Comparison of ENCODE assay signal across 30 mouse cellular contexts in genomic region chr10:14459819-14460218, GRCm38 (mm10).
DNase-seq lines count a peak whose midpoint lies in the region; ATAC-seq and TF ChIP-seq lines count a peak whose summit lies in the region.
"Had no signal": no experiment of that assay in that cellular context is flagged by ENCODE, and none has a peak within 500 bp of the region (broad histone marks: within the 10 kb centered on the region; RNA-seq: fewer than 3 reads in every experiment).

No protein-coding gene starts in this region.

- no peak for TF ChIP-seq POLR2A in CH12.LX (IDR thresholded peaks at IDR 0.05; ENCODE audit: low read depth, low read length)

- no peak for TF ChIP-seq RAD21 in CH12.LX (IDR thresholded peaks at IDR 0.05; ENCODE audit: low read depth, low read length)

- H3K4me2 ChIP-seq in heart, embryonic 13.5 days: no peak overlapping the region
- H3K4me2 ChIP-seq in kidney, embryonic 15.5 days: no peak overlapping the region
- peak overlapping the region; percentile 19; the same call in 1 of the 2 replicates for H3K4me2 ChIP-seq in CH12.LX (ENCODE audit: insufficient read depth, low read depth, poor library complexity, severe bottlenecking)
- H3K4me2 ChIP-seq: embryonic facial prominence, embryonic 15.5 days; forebrain, embryonic 12.5 days; hindbrain, embryonic 13.5 days; limb, embryonic 15.5 days; liver, embryonic 13.5 days; midbrain, embryonic 15.5 days; neural tube, embryonic 15.5 days; stomach, embryonic 15.5 days had no signal

- H3K4me3 ChIP-seq in heart, embryonic 13.5 days: no peak overlapping the region
- no peak overlapping the region for H3K4me3 ChIP-seq in kidney, embryonic 15.5 days (replicated peaks)
- no peak overlapping the region for H3K4me3 ChIP-seq in CH12.LX (replicated peaks in 1 of 3; ENCODE audit: low read depth in 2 of 3, low read length in 2 of 3, poor library complexity in 1 of 3)
- H3K4me3 ChIP-seq: embryonic facial prominence, embryonic 10.5 days; embryonic facial prominence, embryonic 15.5 days; forebrain, embryonic 12.5 days; hindbrain, embryonic 13.5 days; limb, embryonic 10.5 days; limb, embryonic 15.5 days; liver, embryonic 13.5 days; midbrain, embryonic 10.5 days; midbrain, embryonic 15.5 days; neural tube, embryonic 15.5 days; stomach, embryonic 15.5 days had no signal

- peak overlapping the region; percentile 59 for H3K27ac ChIP-seq in heart, embryonic 13.5 days (replicated peaks)
- peak overlapping the region; percentile 66; the same call in 1 of the 2 replicates for H3K27ac ChIP-seq in kidney, embryonic 15.5 days
- H3K27ac ChIP-seq in CH12.LX (ENCODE audit: insufficient read depth, low read depth): no peak overlapping the region
- H3K27ac ChIP-seq: embryonic facial prominence, embryonic 10.5 days; embryonic facial prominence, embryonic 15.5 days; forebrain, embryonic 12.5 days; hindbrain, embryonic 13.5 days; limb, embryonic 10.5 days; limb, embryonic 15.5 days; liver, embryonic 13.5 days; macrophage; midbrain, embryonic 10.5 days; midbrain, embryonic 15.5 days; neural tube, embryonic 15.5 days; stomach, embryonic 15.5 days had no signal

- no peak for ATAC-seq in heart, embryonic 13.5 days (ENCODE audit: extremely low read depth, insufficient number of reproducible peaks, low FRiP score, low TSS enrichment)
- no peak for ATAC-seq in kidney, embryonic 15.5 days (replicated peaks; ENCODE audit: low FRiP score)
- ATAC-seq in granulocyte monocyte progenitor cell, adult 5-6 weeks (replicated peaks; ENCODE audit: poor library complexity, severe bottlenecking): peak; percentile 84
- ATAC-seq: activated CD4-positive, CD25-positive, alpha-beta regulatory T cell, adult 4 months; CD4-positive, CD25-positive, alpha-beta regulatory T cell, adult 4 months; forebrain, postnatal 0 days; midbrain, embryonic 15.5 days had no signal

- no peaks in the 10 kb centered on the region for H3K79me2 ChIP-seq in CH12.LX (replicated peaks; ENCODE audit: control insufficient read depth, extremely low read depth, insufficient read depth, poor library complexity, severe bottlenecking)

- in situ Hi-C loops in CH12.LX (cut with MboI; ENCODE audit: low pct_ligation_motif_present, low pct_unique_long_range_greater_than_20kb, low sequenced_read_pairs): no loop called here

- no peak for TF ChIP-seq CTCF in CH12.LX (conservative IDR thresholded peaks at IDR 0.05 in 1 of 2, IDR thresholded peaks at IDR 0.05 in 1 of 2; ENCODE audit: low read depth in 2 of 2, low read length in 2 of 2)

- no peak for TF ChIP-seq EP300 in CH12.LX (IDR thresholded peaks at IDR 0.05; ENCODE audit: low read length)

- H3K27me3 ChIP-seq in heart, embryonic 13.5 days (replicated peaks): no peaks in the 10 kb centered on the region
- H3K27me3 ChIP-seq in kidney, embryonic 15.5 days: no peaks in the 10 kb centered on the region
- no peaks in the 10 kb centered on the region for H3K27me3 ChIP-seq in CH12.LX (replicated peaks)
- H3K27me3 ChIP-seq: embryonic facial prominence, embryonic 15.5 days; forebrain, embryonic 12.5 days; hindbrain, embryonic 13.5 days; limb, embryonic 15.5 days; liver, embryonic 13.5 days; midbrain, embryonic 15.5 days; neural tube, embryonic 15.5 days; stomach, embryonic 15.5 days had no signal

- H3K4me1 ChIP-seq in heart, embryonic 13.5 days: peaks cover 26% of the 10 kb centered on the region
- peaks cover 22% of the 10 kb centered on the region for H3K4me1 ChIP-seq in kidney, embryonic 15.5 days
- peaks cover 0 to 10% of the 10 kb centered on the region in 2 experiments; a peak in 2 of 4 replicates for H3K4me1 ChIP-seq in CH12.LX (ENCODE audit: control insufficient read depth in 1 of 2, insufficient read depth in 2 of 2)
- H3K4me1 ChIP-seq: forebrain, embryonic 12.5 days; hindbrain, embryonic 13.5 days; liver, embryonic 13.5 days; midbrain, embryonic 10.5 days; midbrain, embryonic 15.5 days; neural tube, embryonic 15.5 days; stomach, embryonic 15.5 days had no signal

- no peaks in the 10 kb centered on the region for H3K36me3 ChIP-seq in heart, embryonic 13.5 days
- H3K36me3 ChIP-seq in kidney, embryonic 15.5 days: no peaks in the 10 kb centered on the region
- H3K36me3 ChIP-seq in CH12.LX (replicated peaks in 1 of 2; ENCODE audit: control insufficient read depth in 1 of 2, insufficient read depth in 1 of 2, low read length in 1 of 2): no peaks in the 10 kb centered on the region
- H3K36me3 ChIP-seq: embryonic facial prominence, embryonic 10.5 days; embryonic facial prominence, embryonic 15.5 days; forebrain, embryonic 12.5 days; hindbrain, embryonic 13.5 days; limb, embryonic 10.5 days; limb, embryonic 15.5 days; liver, embryonic 13.5 days; midbrain, embryonic 10.5 days; midbrain, embryonic 15.5 days; neural tube, embryonic 15.5 days; stomach, embryonic 15.5 days had no signal

- no peaks in the 10 kb centered on the region for H3K9me3 ChIP-seq in heart, embryonic 13.5 days
- no peaks in the 10 kb centered on the region for H3K9me3 ChIP-seq in kidney, embryonic 15.5 days (replicated peaks)
- H3K9me3 ChIP-seq in CH12.LX (replicated peaks; ENCODE audit: low read length): no peaks in the 10 kb centered on the region
- H3K9me3 ChIP-seq: embryonic facial prominence, embryonic 10.5 days; embryonic facial prominence, embryonic 15.5 days; forebrain, embryonic 12.5 days; hindbrain, embryonic 13.5 days; limb, embryonic 10.5 days; limb, embryonic 15.5 days; liver, embryonic 13.5 days; midbrain, embryonic 10.5 days; midbrain, embryonic 15.5 days; neural tube, embryonic 15.5 days; stomach, embryonic 15.5 days had no signal

- dilution Hi-C loops in CH12.LX (cut with MboI; ENCODE audit: extremely low pct_ligation_motif_present, extremely low pct_unique_long_range_greater_than_20kb, low sequenced_read_pairs): no loop called here

- 48% methylated on average over 7 of the region's 7 CpGs for WGBS in heart, embryonic 13.5 days
- 86% methylated on average over 7 of the region's 7 CpGs for WGBS in kidney, embryonic 15.5 days

- no peak overlapping the region for H3K9ac ChIP-seq in heart, embryonic 13.5 days
- no peak overlapping the region for H3K9ac ChIP-seq in kidney, embryonic 15.5 days
- H3K9ac ChIP-seq in CH12.LX (ENCODE audit: insufficient read depth, low read depth): no peak overlapping the region
- H3K9ac ChIP-seq: embryonic facial prominence, embryonic 15.5 days; forebrain, embryonic 12.5 days; forebrain, postnatal 0 days; hindbrain, embryonic 13.5 days; limb, embryonic 15.5 days; liver, embryonic 13.5 days; midbrain, embryonic 15.5 days; neural tube, embryonic 15.5 days; stomach, embryonic 15.5 days had no signal

- no peak for DNase-seq in heart, postnatal 10 days
- no peak for DNase-seq in kidney, postnatal 14 days
- no peak for DNase-seq in CH12.LX (ENCODE audit: extremely low read depth)
- DNase-seq in layer of hippocampus, adult 18-20 months (ENCODE audit: low spot score in 2 of 2): no peak
- DNase-seq: adrenal gland, adult 8-10 months; cerebellum, adult 8-10 months; cerebellum, postnatal 25 days; forebrain, postnatal 0 days; heart, postnatal 4 days; layer of hippocampus, adult 9-11 months; liver, embryonic 13.5 days; lung, adult 18-20 months; retina, postnatal 1 day; right cerebral cortex, postnatal 25 days had no signal

- intact Hi-C loops in heart, postnatal 10 days (cut with DNase I): no loop called here

TF ChIP-seq in CH12.LX, 34 proteins besides CTCF, POLR2A, EP300 and RAD21:
- no peak for TF ChIP-seq MXI1 (IDR thresholded peaks at IDR 0.05; ENCODE audit: low read depth, low read length)
- no peak for TF ChIP-seq USF2 (conservative IDR thresholded peaks at IDR 0.05; ENCODE audit: low read depth, low read length)
- no peak for TF ChIP-seq UBTF (IDR thresholded peaks at IDR 0.05; ENCODE audit: low read depth, low read length)
- no peak for TF ChIP-seq RCOR1 (conservative IDR thresholded peaks at IDR 0.05; ENCODE audit: low read depth, low read length)
- TF ChIP-seq KAT2A (IDR thresholded peaks at IDR 0.05; ENCODE audit: insufficient replicate concordance, low read length): no peak
- no peak for TF ChIP-seq PAX5 (IDR thresholded peaks at IDR 0.05; ENCODE audit: low read length)
- no peak for TF ChIP-seq NRF1 (IDR thresholded peaks at IDR 0.05; ENCODE audit: low read depth, low read length)
- no peak for TF ChIP-seq MAFK (IDR thresholded peaks at IDR 0.05; ENCODE audit: insufficient replicate concordance, low read length)
- TF ChIP-seq MEF2A (IDR thresholded peaks at IDR 0.05; ENCODE audit: borderline replicate concordance, low read depth, low read length): no peak
- TF ChIP-seq TBP (conservative IDR thresholded peaks at IDR 0.05; ENCODE audit: low read depth, low read length): no peak
- TF ChIP-seq ELF1 (IDR thresholded peaks at IDR 0.05; ENCODE audit: low read depth, low read length): no peak
- TF ChIP-seq CHD1 (IDR thresholded peaks at IDR 0.05; ENCODE audit: low read depth, low read length): no peak
- no peak for TF ChIP-seq USF1 (IDR thresholded peaks at IDR 0.05; ENCODE audit: low read depth, low read length)
